Mouse (Mus musculus) thymus, adult 18-20 months (tissue): ENCODE data around the gene Tead3.
A peak's percentile ranks its signal among the peaks of the same experiment; 100 is the strongest.
"Not testable (repeated sequence)": the region's sequence is repeated elsewhere in the genome, so short reads cannot be mapped to it uniquely, and the experiment has no call there.

ENCODE experiments used
- DNase-seq, 2 experiments: peaks; one replicate each; pipeline ENCODE4 v3.0.0; 2022; ENCODE audit warnings: mixed read lengths in 2 of 2

Tead3 gene

DNA sequence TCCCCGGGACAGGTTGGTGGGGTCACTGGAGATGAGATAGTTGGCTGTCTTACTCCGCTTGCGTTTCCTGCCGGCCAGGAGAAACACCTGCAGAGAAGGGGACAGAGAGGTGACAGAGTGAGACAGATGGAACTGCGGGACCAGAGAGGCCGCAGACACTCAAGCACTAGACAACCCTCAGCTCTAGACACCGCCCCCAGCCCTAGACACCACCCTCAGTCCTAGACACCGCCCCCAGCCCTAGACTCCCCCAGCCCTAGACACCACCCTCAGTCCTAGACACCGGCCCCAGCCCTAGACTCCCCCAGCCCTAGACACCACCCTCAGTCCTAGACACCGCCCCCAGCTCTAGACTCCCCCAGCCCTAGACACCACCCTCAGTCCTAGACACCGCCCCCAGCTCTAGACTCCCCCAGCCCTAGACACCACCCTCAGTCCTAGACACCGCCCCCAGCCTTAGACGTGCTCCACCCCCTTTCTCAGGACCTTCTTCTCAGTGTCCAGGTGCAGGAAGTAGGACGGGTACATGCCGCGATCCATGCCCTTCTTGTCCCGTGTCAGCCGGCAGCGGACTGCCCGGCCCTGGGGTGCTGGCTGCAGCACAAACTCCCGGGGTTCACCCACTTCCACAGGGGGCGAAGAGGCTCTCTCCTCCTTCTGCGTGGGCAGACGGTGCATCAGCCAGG lies 8.1 kb upstream of the Tead3 start:
- DNase-seq: not testable (repeated sequence)

DNA sequence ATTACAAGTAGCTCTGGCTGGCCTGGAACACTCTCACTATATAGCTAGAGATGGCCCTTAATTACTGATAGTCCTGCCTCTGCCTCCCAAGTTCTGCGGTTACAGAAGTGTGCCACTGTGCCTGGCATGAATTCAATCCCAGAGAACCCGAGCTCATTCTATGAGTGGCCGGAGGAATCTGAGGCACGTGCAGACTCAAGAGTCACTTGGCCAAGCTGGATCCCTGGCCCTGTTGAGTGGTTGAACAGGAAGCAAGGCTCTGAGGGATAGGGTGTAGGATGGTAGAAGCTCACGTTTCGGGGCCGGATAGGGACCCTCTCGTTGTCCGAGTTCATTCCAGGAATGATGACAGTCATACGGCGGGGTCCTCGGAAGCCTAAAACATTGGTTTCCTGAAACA lies 5.3 kb upstream of the Tead3 start:
- no peak for DNase-seq

GRCm38 (mm10) chr17:28352018-28352417 lies 1.4 kb upstream of the Tead3 start:
- DNase-seq: no peak

DNA sequence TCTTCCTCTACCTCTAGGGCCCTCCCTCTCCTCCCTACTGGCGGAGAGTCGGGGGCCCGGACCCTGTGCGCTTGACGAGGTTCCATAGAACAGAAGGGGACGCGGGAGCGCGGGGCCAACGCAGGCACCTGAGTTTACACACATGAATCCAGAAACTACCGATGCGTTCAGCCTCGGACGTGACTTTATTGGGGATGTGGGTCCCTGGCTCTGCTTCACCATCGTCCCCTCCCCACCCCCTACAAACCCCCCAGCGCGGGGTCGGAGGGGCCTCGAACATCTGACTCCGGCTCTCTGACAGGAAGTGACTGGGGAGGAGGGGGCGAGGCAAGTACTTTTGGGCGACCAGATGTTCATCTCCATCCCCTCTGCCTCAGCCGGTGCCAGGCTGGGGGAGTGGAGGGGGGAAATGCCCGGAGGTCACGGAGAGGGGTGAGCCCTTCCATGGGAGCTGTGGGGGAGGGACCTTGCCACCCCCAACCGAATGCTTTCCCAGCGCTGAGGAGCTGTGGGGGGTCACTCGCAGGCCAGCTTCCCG lies 805 bp upstream of the Tead3 start:
- peak; percentile 34 to 49 for DNase-seq

DNA sequence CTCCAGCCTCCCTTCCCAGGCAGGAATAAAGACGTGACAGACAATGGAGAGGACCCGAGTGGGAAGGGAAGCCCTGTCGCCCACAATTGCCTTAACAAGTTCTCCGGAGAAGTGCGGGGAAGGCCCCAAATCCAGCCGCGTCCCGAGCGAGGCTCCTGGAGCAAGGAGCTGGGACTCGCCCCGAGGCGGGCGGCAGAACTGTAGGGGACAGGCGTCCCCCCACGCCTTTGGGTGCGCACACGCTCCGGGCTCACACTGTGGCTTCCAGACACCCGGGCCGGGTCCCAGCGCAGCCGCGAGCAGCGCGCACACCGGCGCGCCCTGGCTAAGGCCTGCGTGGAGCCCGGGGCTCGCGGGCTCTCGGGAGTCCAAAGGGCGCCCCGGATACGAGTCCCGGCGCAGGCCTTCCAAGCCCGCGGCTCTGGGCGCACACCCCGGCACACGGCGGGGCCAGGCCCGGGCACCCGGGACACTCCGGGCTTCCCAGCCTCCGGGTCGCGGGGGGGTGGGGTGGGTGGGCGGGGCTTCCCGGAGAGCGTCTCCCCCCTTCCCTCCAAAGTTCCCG lies 634 bp downstream of the Tead3 start:
- DNase-seq: no peak

DNA sequence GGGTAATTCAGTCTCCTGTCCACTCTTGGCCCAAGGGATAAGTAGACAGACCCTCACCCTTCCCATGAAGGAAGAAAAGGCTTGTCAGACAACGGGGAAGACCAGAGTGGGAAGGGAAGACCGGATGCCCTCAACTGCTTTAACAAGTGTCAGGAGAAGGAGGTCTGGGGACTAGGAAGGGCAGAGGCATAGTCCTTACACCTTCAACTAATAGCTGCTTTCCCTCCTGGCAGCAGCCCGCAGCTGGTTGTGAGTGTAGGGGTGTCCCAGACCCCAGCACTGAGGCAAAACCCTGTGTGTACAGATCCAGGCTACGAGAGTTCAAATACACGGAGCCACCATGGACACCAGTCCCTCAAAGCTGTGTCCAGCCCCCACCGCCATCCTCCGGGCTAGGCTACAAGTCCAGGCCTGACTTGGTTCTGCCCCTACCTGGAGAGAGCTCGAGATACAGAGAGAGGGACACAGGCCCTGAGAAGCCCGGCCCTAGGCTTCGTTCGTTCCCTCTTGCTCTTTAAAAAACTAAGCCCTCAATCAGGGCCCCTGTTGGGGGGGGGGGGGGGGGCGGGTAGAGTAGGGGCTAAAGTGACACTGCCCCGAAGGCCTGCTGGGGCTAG lies 1.2 kb downstream of the Tead3 start:
- no peak for DNase-seq

GRCm38 (mm10) chr17:28348211-28348610 lies 2.4 kb downstream of the Tead3 start:
- DNase-seq: no peak

- DNase-seq: no peak
Observed at GRCm38 (mm10) chr17:28347327-28347726, 3.3 kb downstream of the Tead3 start.

DNA sequence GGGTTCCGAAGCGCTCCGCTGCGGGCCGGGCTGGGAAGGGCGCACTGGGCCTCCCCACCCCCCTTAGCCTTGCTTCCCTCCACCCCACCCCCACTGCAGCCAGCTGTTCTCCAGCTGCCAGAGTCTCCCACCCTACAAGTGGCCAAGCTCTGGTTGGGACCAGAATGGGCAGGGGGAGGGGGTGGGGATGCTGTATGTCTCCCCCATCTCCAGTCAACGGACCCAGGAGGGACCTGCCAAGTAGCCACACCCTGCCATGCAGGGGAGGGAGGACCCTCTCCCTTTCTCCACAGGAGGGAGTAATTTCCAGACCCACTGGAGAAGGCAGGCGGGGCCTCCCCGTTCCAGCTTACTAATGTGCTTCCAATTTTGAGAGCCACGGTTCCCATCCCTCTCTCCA lies 4.7 kb downstream of the Tead3 start:
- no peak for DNase-seq

GRCm38 (mm10) chr17:28345271-28345721 lies 5.3 kb downstream of the Tead3 start:
- DNase-seq: no peak

- DNase-seq: no peak
Observed at GRCm38 (mm10) chr17:28344670-28345069, 5.9 kb downstream of the Tead3 start.

DNA sequence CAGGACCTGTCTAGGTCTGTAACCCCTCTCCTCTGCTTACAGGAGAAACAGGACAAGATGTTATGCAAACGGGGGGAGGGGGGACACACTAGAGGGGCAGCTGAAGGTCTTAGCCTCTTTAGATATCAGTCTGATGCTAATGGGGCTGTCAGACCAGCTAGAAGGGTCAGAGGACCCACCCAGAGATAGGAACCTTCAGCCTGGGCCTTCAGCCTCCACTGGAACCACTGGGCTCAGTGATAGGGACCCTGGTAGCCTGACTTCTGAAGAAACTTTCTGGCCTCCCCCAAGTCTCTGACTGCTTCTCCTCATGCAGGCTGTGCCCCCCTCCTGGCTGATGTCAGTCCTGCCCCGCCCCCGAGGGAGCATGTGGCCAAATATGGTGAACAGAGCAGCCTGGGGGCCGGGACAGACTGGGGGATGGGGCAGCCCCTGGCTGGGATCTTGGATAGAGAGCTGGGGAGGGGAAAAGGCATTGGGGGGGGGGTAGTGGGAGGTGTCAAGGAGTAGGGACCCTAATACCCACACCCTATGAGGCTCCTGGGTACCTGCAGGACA lies 6.5 kb downstream of the Tead3 start:
- DNase-seq: no peak

- no peak for DNase-seq
Observed at GRCm38 (mm10) chr17:28341091-28341490, 9.5 kb downstream of the Tead3 start.

DNA sequence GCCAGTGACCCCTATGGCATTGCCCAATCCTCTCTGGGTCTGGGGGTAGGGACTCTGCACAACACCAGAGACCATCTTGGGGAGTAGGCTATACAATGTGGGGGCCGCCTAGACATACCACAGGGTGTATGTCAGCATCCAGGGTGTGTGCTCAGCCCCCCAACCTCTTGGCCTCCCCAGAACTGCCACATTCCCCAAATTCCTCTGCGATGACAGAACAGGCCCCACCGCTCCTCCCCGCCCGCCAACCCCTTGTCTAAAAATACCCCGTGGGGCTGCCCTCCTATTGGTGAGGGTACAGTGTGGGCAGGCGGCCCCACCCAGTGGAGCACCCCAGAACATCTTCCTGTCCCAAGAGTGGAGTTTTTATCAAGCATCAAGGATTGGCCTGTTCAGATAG lies 10.0 kb downstream of the Tead3 start:
- no peak for DNase-seq

- no peak for DNase-seq
Observed at GRCm38 (mm10) chr17:28337547-28337946, 13.1 kb downstream of the Tead3 start.

GRCm38 (mm10) chr17:28335267-28335666 lies 15.3 kb downstream of the Tead3 start:
- no peak for DNase-seq

GRCm38 (mm10) chr17:28332915-28333546 lies 17.6 kb downstream of the Tead3 start:
- no peak for DNase-seq

GRCm38 (mm10) chr17:28332113-28332914 lies 18.3 kb downstream of the Tead3 start:
- DNase-seq: no peak

- no peak for DNase-seq
Observed at GRCm38 (mm10) chr17:28331241-28332112, 19.1 kb downstream of the Tead3 start.

DNA sequence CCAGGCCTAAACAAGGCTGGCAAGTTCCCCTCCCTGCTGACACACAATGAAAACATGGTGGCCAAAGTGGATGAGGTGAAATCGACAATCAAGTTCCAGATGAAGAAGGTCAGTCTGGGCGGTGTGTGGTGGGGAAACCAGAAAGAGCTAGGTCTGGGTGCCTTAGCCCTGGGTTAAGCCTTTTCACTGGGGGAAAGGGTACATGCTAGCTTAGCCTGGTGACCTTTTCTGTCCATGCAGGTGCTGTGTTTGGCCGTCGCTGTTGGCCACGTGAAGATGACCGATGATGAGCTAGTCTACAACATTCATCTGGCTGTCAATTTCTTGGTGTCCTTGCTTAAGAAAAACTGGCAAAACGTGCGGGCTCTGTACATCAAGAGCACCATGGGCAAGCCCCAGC lies 20.0 kb downstream of the Tead3 start:
- DNase-seq: not testable (repeated sequence)

DNA sequence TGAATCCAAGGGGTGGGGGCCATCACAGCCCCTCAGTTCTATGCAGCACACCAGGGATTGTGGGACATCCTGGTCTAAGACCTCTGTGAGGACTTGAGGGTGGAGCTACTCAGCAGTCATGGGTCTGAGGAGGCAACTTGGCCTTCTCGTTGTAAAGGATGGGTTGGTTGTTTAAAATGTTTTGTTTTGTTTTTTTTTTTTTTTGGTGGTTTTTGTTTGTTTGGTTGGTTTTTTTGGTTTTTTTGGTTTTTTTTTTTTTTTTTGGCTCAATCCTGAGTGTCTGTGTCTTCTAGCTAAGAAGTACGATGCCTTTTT lies 20.4 kb downstream of the Tead3 start:
- no peak for DNase-seq
